Mouse (Mus musculus) heart, embryonic 16.5 days (tissue): ENCODE measurements at regions not wholly inside any gene's neighbourhood (a gene's known extent, or its start where the extent isn't known, plus 50 kb on each side); places are given as distances from the start of the nearest gene placed in this dataset.

Experiments used
- ATAC-seq: fragments of 200-750 bp; cut with Nextera tagmentation; replicated peaks from 2 replicates; pipeline ENCODE4 v1.8.0; 2017; ENCODE audit warnings: moderate number of reproducible peaks; ENCODE audit not compliant: insufficient read depth, low FRiP score; ENCODE audit errors: extremely low read depth
- H3K27ac ChIP-seq: fragments of 300-500 bp; sonication (generic); 2 replicates; pipeline ENCODE4 v1.5.1; 2014; ENCODE audit warnings: mild to moderate bottlenecking, low read length, control low read depth, moderate library complexity
- H3K27me3 ChIP-seq: fragments of 300-500 bp; sonication (generic); 2 replicates; pipeline ENCODE4 v1.6.1; 2014; ENCODE audit warnings: low read length, mixed read lengths; ENCODE audit not compliant: control insufficient read depth, insufficient read depth
- H3K36me3 ChIP-seq: fragments of 300-500 bp; sonication (generic); 2 replicates; pipeline ENCODE4 v1.6.1; 2014; ENCODE audit not compliant: control insufficient read depth, insufficient read depth
- H3K4me1 ChIP-seq: fragments of 300-500 bp; sonication (generic); 2 replicates; pipeline ENCODE4 v1.6.1; 2014; ENCODE audit warnings: low read length, mixed read lengths; ENCODE audit not compliant: control insufficient read depth, insufficient read depth
- H3K4me2 ChIP-seq: fragments of 300-500 bp; sonication (generic); 2 replicates; pipeline ENCODE4 v1.6.1; 2014; ENCODE audit warnings: low read depth, mild to moderate bottlenecking, control low read depth, low read length
- H3K4me3 ChIP-seq: fragments of 300-500 bp; sonication (generic); 2 replicates; pipeline ENCODE4 v1.5.1; 2014; ENCODE audit warnings: mild to moderate bottlenecking, control low read depth, low read length
- H3K9ac ChIP-seq: fragments of 300-500 bp; sonication (generic); 2 replicates; pipeline ENCODE4 v1.6.1; 2014; ENCODE audit warnings: low read length, control low read depth
- H3K9me3 ChIP-seq: fragments of 300-500 bp; sonication (generic); replicated peaks from 2 replicates; pipeline ENCODE4 v1.6.1; 2016; ENCODE audit warnings: low read length; ENCODE audit not compliant: control insufficient read depth
- WGBS: fragments of 180-500 bp; shearing (Covaris S2); extraction: QIAGEN DNeasy Blood & Tissue Kit; methylation state at CpG from one replicate; pipeline ENCODE4 v1.1.7; 2014; 5-methylcytosine and 5-hydroxymethylcytosine counted together

GRCm38 (mm10) chrX:99657790-99658451 is 162.9 kb upstream of the Tmem28 start:
- H3K9ac ChIP-seq: no peak overlapping the region
- no peaks in the 10 kb centered on the region for H3K36me3 ChIP-seq
- H3K4me1 ChIP-seq: no peaks in the 10 kb centered on the region
- ATAC-seq: no peak
- no peak overlapping the region for H3K4me2 ChIP-seq
- no peak overlapping the region for H3K4me3 ChIP-seq
- H3K9me3 ChIP-seq: no peaks in the 10 kb centered on the region
- H3K27ac ChIP-seq: no peak overlapping the region
- peaks cover 13% of the 10 kb centered on the region; the same call in 1 of the 2 replicates for H3K27me3 ChIP-seq
- 25% methylated on average over 8 of the region's 8 CpGs for WGBS

GRCm38 (mm10) chrX:99656988-99657387 is 163.8 kb upstream of the Tmem28 start:
- Histone ChIP-seq H3K36me3 (no peaks in the 10 kb centered on the region), H3K4me1 (no peaks in the 10 kb centered on the region), H3K27ac (no peak overlapping the region), H3K9ac (no peak overlapping the region), H3K4me2 (no peak overlapping the region), H3K27me3 (peaks cover 9% of the 10 kb centered on the region; the same call in 1 of the 2 replicates), H3K4me3 (no peak overlapping the region), H3K9me3 (no peaks in the 10 kb centered on the region)
- WGBS: 75% methylated on average over 6 of the region's 6 CpGs
- no peak for ATAC-seq

GRCm38 (mm10) chrX:99632211-99632775 is 161.2 kb upstream of the Pja1 start:
- Histone ChIP-seq H3K4me1 (no peaks in the 10 kb centered on the region), H3K27me3 (peaks cover 13% of the 10 kb centered on the region; the same call in 1 of the 2 replicates), H3K27ac (no peak overlapping the region), H3K9me3 (no peaks in the 10 kb centered on the region), H3K36me3 (no peaks in the 10 kb centered on the region), H3K4me2 (no peak overlapping the region), H3K4me3 (no peak overlapping the region), H3K9ac (no peak overlapping the region)
- no peak for ATAC-seq
- WGBS: 50% methylated on average over 2 of the region's 2 CpGs

- H3K4me3 ChIP-seq: no peak overlapping the region
- no peak overlapping the region for H3K9ac ChIP-seq
- no peaks in the 10 kb centered on the region for H3K4me1 ChIP-seq
- peaks cover 9% of the 10 kb centered on the region; the same call in 1 of the 2 replicates for H3K27me3 ChIP-seq
- no peaks in the 10 kb centered on the region for H3K9me3 ChIP-seq
- no peak overlapping the region for H3K27ac ChIP-seq
- ATAC-seq: no peak
- WGBS: 41% methylated on average over 5 of the region's 5 CpGs
- no peak overlapping the region for H3K4me2 ChIP-seq
- H3K36me3 ChIP-seq: no peaks in the 10 kb centered on the region
Observed at GRCm38 (mm10) chrX:99624515-99625179, 153.6 kb upstream of the Pja1 start.

GRCm38 (mm10) chrX:99612130-99612759 is 141.2 kb upstream of the Pja1 start:
- WGBS: 72% methylated on average over 9 of the region's 9 CpGs
- Histone ChIP-seq H3K4me1 (no peaks in the 10 kb centered on the region), H3K36me3 (no peaks in the 10 kb centered on the region), H3K27ac (no peak overlapping the region), H3K9ac (no peak overlapping the region), H3K27me3 (peaks cover 8% of the 10 kb centered on the region), H3K4me3 (no peak overlapping the region), H3K9me3 (no peaks in the 10 kb centered on the region; the same call in 1 of the 2 replicates), H3K4me2 (no peak overlapping the region)
- ATAC-seq: no peak

GRCm38 (mm10) chrX:99610096-99610495 is 139.0 kb upstream of the Pja1 start:
- Histone ChIP-seq H3K9me3 (no peaks in the 10 kb centered on the region; the same call in 1 of the 2 replicates), H3K9ac (no peak overlapping the region), H3K27me3 (peaks cover 9% of the 10 kb centered on the region), H3K4me3 (no peak overlapping the region), H3K36me3 (no peaks in the 10 kb centered on the region), H3K4me2 (no peak overlapping the region), H3K27ac (no peak overlapping the region), H3K4me1 (no peaks in the 10 kb centered on the region)
- WGBS: 72% methylated on average over 5 of the region's 5 CpGs
- ATAC-seq: no peak

GRCm38 (mm10) chrX:99609591-99609990 is 138.5 kb upstream of the Pja1 start:
- Histone ChIP-seq H3K27ac (no peak overlapping the region), H3K4me2 (no peak overlapping the region), H3K9ac (no peak overlapping the region), H3K27me3 (peaks cover 9% of the 10 kb centered on the region), H3K36me3 (no peaks in the 10 kb centered on the region), H3K4me3 (no peak overlapping the region), H3K9me3 (no peaks in the 10 kb centered on the region; the same call in 1 of the 2 replicates), H3K4me1 (no peaks in the 10 kb centered on the region)
- no peak for ATAC-seq
- 86% methylated on average over 2 of the region's 2 CpGs for whole genome bisulfite sequencing

GRCm38 (mm10) chrX:99608284-99608692 is 137.2 kb upstream of the Pja1 start:
- H3K4me2 ChIP-seq: no peak overlapping the region
- peaks cover 9% of the 10 kb centered on the region for H3K27me3 ChIP-seq
- 22% methylated on average over 2 of the region's 2 CpGs for WGBS
- H3K36me3 ChIP-seq: no peaks in the 10 kb centered on the region
- ATAC-seq: no peak
- H3K4me3 ChIP-seq: no peak overlapping the region
- H3K4me1 ChIP-seq: no peaks in the 10 kb centered on the region
- no peak overlapping the region for H3K27ac ChIP-seq
- no peaks in the 10 kb centered on the region for H3K9me3 ChIP-seq
- H3K9ac ChIP-seq: no peak overlapping the region
